Mouse (Mus musculus): ENCODE results near the gene Sephs1. TPM values are rescaled to one million over a fixed set of nuclear protein-coding genes. Genes with fewer than 3 reads are reported as not detected.

The Sephs1 gene
- polyA plus RNA-seq (2012; rRNA removed): 73.8 and 77.2 TPM in 2 replicates

- DNase-seq (ENCODE audit: low read depth): peak; percentile 97
- peak; percentile 67 for TF ChIP-seq POLR2A (IDR thresholded peaks at IDR 0.05; ENCODE audit: borderline replicate concordance, extremely low read depth, insufficient read depth, insufficient read length, poor library complexity, severe bottlenecking)
- TF ChIP-seq CTCF (IDR thresholded peaks at IDR 0.05; ENCODE audit: borderline replicate concordance, extremely low read depth, insufficient read depth, insufficient read length): no peak
These were observed at the start of gene Sephs1 for GRCm38 (mm10) chr2:4881350-4882248. Gene Sephs1, plus strand, starts transcription at chr2:4881564.

- no peak for DNase-seq (ENCODE audit: low read depth)
- no peak for TF ChIP-seq CTCF (IDR thresholded peaks at IDR 0.05; ENCODE audit: borderline replicate concordance, extremely low read depth, insufficient read depth, insufficient read length)
- no peak for TF ChIP-seq POLR2A (IDR thresholded peaks at IDR 0.05; ENCODE audit: borderline replicate concordance, extremely low read depth, insufficient read depth, insufficient read length, poor library complexity, severe bottlenecking)
These were observed 49.2 kb upstream of the Sephs1 start for GRCm38 (mm10) chr2:4832166-4832565.

DNA sequence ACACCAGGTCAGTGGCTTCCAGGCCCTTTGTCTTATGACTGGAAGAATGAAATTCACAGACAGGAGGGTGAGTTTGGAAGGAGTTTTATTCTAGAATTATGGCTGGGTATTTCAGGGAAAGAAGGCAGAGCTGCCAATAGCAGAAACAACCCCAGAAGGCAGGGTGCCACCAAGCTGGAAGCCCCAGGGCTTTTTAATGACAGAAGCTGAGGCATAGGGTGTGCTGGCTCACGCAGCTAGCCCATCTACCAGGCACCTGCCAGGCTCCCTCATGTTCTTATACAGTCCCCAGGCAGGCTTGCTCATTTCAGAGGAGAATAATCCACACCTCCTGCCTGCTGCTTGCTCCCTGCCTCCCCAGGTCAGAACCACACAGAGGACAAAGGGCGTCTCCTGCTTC, 31.9 kb upstream of the Sephs1 start:
- TF ChIP-seq POLR2A (IDR thresholded peaks at IDR 0.05; ENCODE audit: borderline replicate concordance, extremely low read depth, insufficient read depth, insufficient read length, poor library complexity, severe bottlenecking) (no peak), CTCF (IDR thresholded peaks at IDR 0.05; ENCODE audit: borderline replicate concordance, extremely low read depth, insufficient read depth, insufficient read length) (no peak)
- DNase-seq (ENCODE audit: low read depth): peak; percentile 6

DNA sequence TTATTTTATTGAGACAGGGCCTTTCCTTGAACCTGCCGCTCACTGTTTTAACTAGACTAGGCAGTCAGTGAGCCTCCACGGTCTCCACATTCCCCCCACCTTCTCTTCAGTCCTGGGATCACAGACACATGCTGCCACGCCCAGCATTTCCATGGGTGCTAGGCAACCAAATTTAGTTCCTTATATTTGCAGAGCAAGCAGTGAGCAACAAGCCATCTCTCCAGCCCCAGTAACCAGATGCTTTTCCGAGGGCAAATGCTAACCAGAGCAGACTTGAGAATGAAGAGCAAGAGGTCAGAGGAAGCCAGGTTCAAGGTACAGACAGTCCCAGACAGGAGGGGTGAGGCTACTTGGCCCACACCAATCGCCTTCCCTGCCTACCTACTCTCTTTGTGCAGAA, 24.2 kb upstream of the Sephs1 start:
- no peak for TF ChIP-seq CTCF (IDR thresholded peaks at IDR 0.05; ENCODE audit: borderline replicate concordance, extremely low read depth, insufficient read depth, insufficient read length)
- TF ChIP-seq POLR2A (IDR thresholded peaks at IDR 0.05; ENCODE audit: borderline replicate concordance, extremely low read depth, insufficient read depth, insufficient read length, poor library complexity, severe bottlenecking): no peak

GRCm38 (mm10) chr2:4858161-4858560, 23.2 kb upstream of the Sephs1 start:
- no peak for TF ChIP-seq CTCF (IDR thresholded peaks at IDR 0.05; ENCODE audit: borderline replicate concordance, extremely low read depth, insufficient read depth, insufficient read length)
- TF ChIP-seq POLR2A (IDR thresholded peaks at IDR 0.05; ENCODE audit: borderline replicate concordance, extremely low read depth, insufficient read depth, insufficient read length, poor library complexity, severe bottlenecking): no peak
- no peak for DNase-seq (ENCODE audit: low read depth)

More for the DNA sequence above, 24.2 kb upstream of the Sephs1 start:
- no peak for DNase-seq (ENCODE audit: low read depth)

DNA sequence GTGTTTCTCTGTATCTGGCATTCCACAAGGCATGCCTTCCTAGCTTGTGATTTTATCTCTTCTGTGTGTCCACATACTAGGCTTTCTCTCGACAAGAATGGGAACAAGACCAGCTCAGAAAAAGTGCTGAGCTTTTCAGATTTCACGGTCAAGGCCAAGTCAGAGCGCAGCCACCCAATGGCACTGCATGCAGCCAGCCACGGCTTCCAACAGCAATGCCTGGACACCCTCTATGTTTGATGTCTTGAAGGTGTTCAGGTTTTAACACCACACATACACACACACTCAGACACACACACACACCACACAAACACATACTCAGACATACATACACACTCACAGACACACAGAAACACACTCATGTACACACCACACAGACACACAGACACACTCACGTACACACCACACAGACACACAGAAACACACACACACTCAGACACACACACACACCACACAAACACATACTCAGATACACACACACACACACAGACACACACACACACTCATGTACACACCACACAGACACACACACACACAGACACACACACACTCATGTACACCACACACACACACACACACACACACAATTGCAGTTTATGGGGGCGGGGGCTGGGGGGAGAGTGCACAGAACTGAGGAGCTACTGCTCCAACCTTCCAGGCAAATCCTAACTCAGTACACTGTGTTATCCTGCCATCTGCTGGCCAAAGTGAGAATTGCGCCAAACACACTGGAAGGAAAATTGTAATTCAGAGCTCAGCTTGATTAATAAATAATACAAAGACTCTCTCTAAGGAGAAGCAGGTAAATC, 17.2 kb upstream of the Sephs1 start:
- peak; percentile 81 for DNase-seq (ENCODE audit: low read depth)

DNA sequence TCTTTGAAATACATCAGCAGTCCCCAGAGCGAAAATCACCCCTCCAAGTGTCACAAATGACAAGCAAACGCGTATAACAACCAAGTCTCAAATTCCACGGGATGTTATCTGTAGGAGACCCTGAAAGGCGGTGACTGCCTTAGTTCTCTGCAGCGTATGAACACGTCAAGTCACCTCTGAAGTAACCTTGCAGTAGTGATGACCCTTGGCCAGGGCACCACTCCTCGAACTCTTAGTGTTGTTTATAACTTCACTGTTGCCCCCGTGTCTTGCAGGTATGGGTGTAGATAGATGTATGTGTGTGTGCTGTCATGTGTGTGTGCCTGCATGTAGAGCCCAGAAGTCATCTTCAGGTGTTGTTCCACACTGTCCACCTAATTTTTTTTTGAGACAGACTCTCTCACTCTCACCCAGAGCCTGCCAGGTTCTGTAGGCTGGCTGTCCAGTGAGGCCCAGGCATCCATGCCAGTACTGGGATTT, 16.5 kb upstream of the Sephs1 start:
- no peak for TF ChIP-seq CTCF (IDR thresholded peaks at IDR 0.05; ENCODE audit: borderline replicate concordance, extremely low read depth, insufficient read depth, insufficient read length)
- no peak for DNase-seq (ENCODE audit: low read depth)

More for the DNA sequence above, 17.2 kb upstream of the Sephs1 start:
- TF ChIP-seq CTCF (IDR thresholded peaks at IDR 0.05; ENCODE audit: borderline replicate concordance, extremely low read depth, insufficient read depth, insufficient read length) (peak; percentile 85), POLR2A (IDR thresholded peaks at IDR 0.05; ENCODE audit: borderline replicate concordance, extremely low read depth, insufficient read depth, insufficient read length, poor library complexity, severe bottlenecking) (no peak)

DNA sequence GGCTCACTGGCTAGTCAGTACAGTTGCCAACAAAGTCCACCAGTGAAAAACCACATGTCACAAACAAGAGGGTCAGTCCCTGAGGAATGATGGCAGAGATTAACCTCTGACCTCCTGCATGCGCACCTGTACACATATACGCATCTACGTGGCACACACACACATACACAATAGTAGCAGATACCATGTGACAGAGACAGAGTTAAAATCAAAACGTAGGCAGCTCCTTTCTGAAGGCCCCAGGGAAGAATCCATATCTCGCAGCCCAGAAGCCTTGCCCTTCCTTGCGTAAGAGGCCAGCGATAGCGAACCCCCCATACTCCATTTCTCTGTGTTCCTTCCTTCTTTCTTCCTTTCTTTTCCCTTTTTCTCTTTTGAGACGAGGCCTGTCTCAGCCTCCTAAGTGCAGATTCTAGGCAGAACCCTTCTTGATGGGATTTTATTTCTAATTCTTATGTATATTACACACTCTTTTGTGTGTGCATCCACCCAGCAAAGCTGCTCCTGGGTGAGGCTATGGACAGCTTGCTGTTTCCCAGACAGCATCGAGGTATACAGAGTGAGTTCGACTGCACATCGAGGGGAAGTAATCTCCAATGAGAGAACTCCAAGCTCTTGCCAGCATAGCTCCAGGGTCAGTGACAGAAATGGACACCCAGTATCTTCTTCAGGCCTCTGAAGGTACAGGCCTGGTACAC, 13.2 kb upstream of the Sephs1 start:
- no peak for TF ChIP-seq CTCF (IDR thresholded peaks at IDR 0.05; ENCODE audit: borderline replicate concordance, extremely low read depth, insufficient read depth, insufficient read length)
- TF ChIP-seq POLR2A (IDR thresholded peaks at IDR 0.05; ENCODE audit: borderline replicate concordance, extremely low read depth, insufficient read depth, insufficient read length, poor library complexity, severe bottlenecking): no peak
- DNase-seq (ENCODE audit: low read depth): no peak

GRCm38 (mm10) chr2:4872740-4873139, 8.6 kb upstream of the Sephs1 start:
- no peak for TF ChIP-seq CTCF (IDR thresholded peaks at IDR 0.05; ENCODE audit: borderline replicate concordance, extremely low read depth, insufficient read depth, insufficient read length)
- TF ChIP-seq POLR2A (IDR thresholded peaks at IDR 0.05; ENCODE audit: borderline replicate concordance, extremely low read depth, insufficient read depth, insufficient read length, poor library complexity, severe bottlenecking): no peak
- DNase-seq (ENCODE audit: low read depth): no peak

GRCm38 (mm10) chr2:4873331-4873730, 8.0 kb upstream of the Sephs1 start:
- TF ChIP-seq CTCF (IDR thresholded peaks at IDR 0.05; ENCODE audit: borderline replicate concordance, extremely low read depth, insufficient read depth, insufficient read length) (no peak), POLR2A (IDR thresholded peaks at IDR 0.05; ENCODE audit: borderline replicate concordance, extremely low read depth, insufficient read depth, insufficient read length, poor library complexity, severe bottlenecking) (no peak)
- DNase-seq (ENCODE audit: low read depth): no peak

- no peak for TF ChIP-seq CTCF (IDR thresholded peaks at IDR 0.05; ENCODE audit: borderline replicate concordance, extremely low read depth, insufficient read depth, insufficient read length)
- TF ChIP-seq POLR2A (IDR thresholded peaks at IDR 0.05; ENCODE audit: borderline replicate concordance, extremely low read depth, insufficient read depth, insufficient read length, poor library complexity, severe bottlenecking): no peak
- no peak for DNase-seq (ENCODE audit: low read depth)
These were observed 6.3 kb upstream of the Sephs1 start for GRCm38 (mm10) chr2:4875090-4875489.
